Mouse (Mus musculus): Measurements from ENCODE around the gene Svs1.

GRCm38 (mm10) chr6:49013023-49013422 is 26.4 kb downstream of the Svs1 start:
- TF ChIP-seq MAX (IDR thresholded peaks at IDR 0.05), result no peak
- TF ChIP-seq FOSL1 (IDR thresholded peaks at IDR 0.05; ENCODE audit: insufficient read depth, low read length, poor library complexity, severe bottlenecking), result no peak

All from C2C12 (cell line).